Mouse (Mus musculus) thymus, postnatal 36 days (tissue): ENCODE measurements around the gene Abca14.
"Not testable (repeated sequence)": the region's sequence is repeated elsewhere in the genome, so short reads cannot be mapped to it uniquely, and the experiment has no call there.

ENCODE experiments used
- DNase-seq, 2 experiments: peaks; one replicate each; pipeline ENCODE4 v3.0.0; 2022; ENCODE audit warnings: mixed read lengths in 2 of 2

Gene Abca14

DNA sequence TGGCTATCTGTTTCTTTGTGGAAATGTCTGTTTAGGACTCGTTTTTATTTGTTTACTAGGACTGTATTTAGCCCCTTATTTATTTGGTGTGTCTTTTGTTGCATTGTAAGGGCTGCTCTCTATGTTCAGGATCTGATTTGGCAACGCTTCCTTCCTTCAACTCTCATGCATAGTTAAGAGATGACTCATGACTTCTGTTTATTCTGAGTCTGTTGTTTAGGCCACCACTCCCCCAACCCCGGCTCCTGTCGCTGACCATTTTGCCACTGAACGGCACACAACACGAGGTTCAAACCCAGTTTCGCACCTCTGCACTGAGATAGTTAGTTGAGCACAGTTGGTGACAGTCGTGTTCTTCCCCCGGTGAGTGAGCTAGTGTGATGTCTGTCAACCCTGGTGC is 2.2 kb downstream of the Abca14 start:
- DNase-seq = no peak

DNA sequence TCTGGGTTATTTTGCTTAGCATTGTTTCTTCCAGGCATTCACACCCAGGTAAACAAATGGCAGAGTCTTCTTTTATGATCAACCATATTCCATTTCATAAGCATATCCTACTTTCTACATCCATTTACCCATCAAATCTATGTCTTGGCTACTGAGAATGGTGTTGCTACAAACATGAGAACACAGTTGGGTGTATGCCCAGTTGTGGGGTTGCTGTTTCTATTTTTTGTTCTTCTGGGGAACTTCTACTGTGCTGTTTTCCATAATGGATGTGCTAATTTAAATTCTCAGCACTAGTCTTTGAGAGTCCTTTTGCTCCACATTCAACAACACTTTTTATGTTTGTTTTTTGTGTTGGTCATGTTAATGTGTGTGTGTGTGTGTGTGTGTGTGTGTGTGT is 24.8 kb downstream of the Abca14 start:
- DNase-seq = no peak

GRCm38 (mm10) chr7:120241092-120241491 is 37.3 kb downstream of the Abca14 start:
- no peak for DNase-seq

GRCm38 (mm10) chr7:120271135-120271991 is 67.6 kb downstream of the Abca14 start:
- DNase-seq = no peak

DNA sequence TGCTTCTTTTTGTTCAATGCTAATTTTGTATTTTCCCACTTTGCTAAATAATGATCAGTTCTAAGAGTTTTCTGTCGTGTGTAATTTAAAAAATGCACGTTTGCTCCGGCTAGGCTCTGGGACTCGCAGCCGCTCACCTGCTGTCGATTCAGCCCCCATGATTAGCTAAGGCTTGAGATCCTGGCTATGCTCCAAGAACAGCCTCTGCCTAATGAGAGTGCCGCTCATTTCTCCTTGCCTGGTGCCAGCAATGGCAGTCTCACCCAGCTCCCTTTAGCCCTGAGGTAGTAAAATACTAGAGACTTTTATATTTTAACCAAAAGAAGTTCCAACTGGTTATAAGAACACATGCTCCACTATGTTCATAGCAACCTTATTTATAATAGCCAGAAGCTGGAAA is 68.3 kb downstream of the Abca14 start:
- no peak for DNase-seq

- DNase-seq = no peak
Observed at GRCm38 (mm10) chr7:120285286-120285685, 81.5 kb downstream of the Abca14 start.

GRCm38 (mm10) chr7:120316086-120316485 is 112.3 kb downstream of the Abca14 start:
- DNase-seq = no peak

GRCm38 (mm10) chr7:120322963-120323362 is 119.2 kb downstream of the Abca14 start:
- DNase-seq = no peak

- not testable (repeated sequence) for DNase-seq
Observed at GRCm38 (mm10) chr7:120325911-120326310, 122.2 kb downstream of the Abca14 start.

GRCm38 (mm10) chr7:120327220-120328073 is 123.7 kb downstream of the Abca14 start:
- no peak for DNase-seq

DNA sequence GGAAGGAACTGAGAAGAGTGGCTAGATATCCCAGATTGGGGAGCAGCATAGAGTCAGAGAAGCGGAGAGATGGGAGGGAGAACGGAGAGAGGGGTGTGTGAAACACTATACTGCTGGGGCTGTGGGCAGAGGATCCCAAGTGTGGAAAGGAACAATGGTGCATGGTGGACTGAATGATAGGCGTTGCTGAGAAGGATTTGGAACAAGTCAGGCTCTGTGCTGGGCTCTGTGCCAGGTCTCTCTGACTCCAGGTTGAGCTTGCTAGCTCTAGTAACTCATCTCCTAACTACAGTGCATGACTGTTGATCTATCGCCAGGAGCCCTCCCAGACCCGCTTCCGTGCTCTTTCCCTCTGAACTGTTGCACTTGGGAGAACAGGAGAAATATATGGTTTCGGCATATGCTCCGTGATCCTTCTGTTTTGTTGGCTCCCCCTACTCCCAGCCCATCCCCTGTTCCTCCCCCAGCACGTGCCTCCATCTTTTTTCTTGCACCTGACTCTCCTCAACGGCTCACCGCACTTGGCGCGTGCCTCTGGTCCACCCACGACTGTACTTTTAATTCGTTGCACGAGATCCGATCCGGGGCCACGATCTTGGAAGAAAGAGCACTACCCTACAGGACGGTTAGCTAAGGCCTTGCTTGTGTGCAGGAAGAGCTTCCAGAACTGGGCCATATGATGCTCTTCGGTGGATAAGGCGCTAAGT is 124.5 kb downstream of the Abca14 start, which contains the start of gene Abca15:
Abca15 (plus strand) TSS at position 584 of the 707 bp plus-strand sequence.
- no peak for DNase-seq

DNA sequence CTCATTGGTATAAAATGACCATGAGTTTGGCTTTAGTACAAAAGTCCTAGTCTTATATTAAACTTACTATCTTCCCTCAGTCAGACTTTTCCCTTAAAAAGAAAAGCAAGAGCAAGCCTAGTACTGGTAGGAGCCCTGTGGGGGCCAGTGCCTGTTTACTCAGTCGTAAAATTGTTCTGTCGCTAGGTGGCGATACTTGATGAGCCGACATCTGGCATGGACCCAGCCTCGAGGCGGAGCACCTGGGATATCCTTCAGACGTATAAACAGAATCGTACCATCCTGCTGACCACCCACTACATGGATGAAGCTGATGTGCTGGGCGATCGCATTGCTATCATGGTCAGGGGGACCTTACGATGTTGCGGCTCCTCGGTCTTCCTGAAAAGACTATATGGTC is 157.4 kb downstream of the Abca14 start:
- no peak for DNase-seq
